Mouse (Mus musculus): ENCODE measurements around the gene Zfp830. TPM values are rescaled to one million over a fixed set of nuclear protein-coding genes. Genes with fewer than 3 reads are reported as not detected.

Gene Zfp830
- polyA plus RNA-seq, 1 experiment from 2014 or later = 28.3 TPM

DNA sequence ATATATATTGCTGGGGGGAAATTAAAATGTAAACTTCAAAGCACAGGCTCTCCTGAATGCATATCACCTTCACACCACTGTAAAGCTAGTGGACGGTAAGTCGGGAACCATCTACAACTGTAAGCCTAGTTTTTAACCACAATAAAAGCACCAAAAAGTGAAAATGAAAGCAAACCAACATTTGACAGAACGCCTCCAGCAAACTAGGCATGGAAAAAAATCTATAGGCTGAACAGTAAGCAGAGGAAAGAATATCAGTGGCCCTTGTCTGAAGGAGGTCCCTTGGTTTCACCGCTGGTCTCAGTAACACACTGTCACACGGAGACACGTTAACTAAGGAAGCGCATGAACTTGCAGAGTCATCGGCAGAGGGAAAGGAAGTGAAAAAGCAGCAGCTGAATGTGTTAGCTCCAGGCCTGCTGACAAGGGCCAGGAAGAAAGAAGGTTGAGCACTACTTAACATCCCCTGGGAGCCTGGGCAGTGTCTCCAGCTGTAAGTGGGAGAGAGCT is 17.2 kb upstream of the Zfp830 start:
- Histone ChIP-seq H3K9me3 (ENCODE audit: low read length) (no peaks in the 10 kb centered on the region), H3K27ac (ENCODE audit: low read length) (no peak overlapping the region), H3K36me3 (ENCODE audit: insufficient read depth, low read length) (no peaks in the 10 kb centered on the region), H3K4me1 (ENCODE audit: insufficient read depth, low read depth, low read length) (no peaks in the 10 kb centered on the region), H3K4me2 (replicated peaks; ENCODE audit: low read depth, low read length) (no peak overlapping the region), H3K9ac (replicated peaks; ENCODE audit: low read depth) (no peak overlapping the region), H3K27me3 (replicated peaks; ENCODE audit: insufficient read depth, low read length) (no peaks in the 10 kb centered on the region), H3K4me3 (ENCODE audit: low read depth, low read length) (no peak overlapping the region)
- DNase-seq (ENCODE audit: low spot score) (no peak), ATAC-seq (no peak)
- 62% methylated on average over 8 of the region's 8 CpGs for WGBS
- TF ChIP-seq EP300 (IDR thresholded peaks at IDR 0.05) = no peak
- no peak for TF ChIP-seq CTCF (IDR thresholded peaks at IDR 0.05)

DNA sequence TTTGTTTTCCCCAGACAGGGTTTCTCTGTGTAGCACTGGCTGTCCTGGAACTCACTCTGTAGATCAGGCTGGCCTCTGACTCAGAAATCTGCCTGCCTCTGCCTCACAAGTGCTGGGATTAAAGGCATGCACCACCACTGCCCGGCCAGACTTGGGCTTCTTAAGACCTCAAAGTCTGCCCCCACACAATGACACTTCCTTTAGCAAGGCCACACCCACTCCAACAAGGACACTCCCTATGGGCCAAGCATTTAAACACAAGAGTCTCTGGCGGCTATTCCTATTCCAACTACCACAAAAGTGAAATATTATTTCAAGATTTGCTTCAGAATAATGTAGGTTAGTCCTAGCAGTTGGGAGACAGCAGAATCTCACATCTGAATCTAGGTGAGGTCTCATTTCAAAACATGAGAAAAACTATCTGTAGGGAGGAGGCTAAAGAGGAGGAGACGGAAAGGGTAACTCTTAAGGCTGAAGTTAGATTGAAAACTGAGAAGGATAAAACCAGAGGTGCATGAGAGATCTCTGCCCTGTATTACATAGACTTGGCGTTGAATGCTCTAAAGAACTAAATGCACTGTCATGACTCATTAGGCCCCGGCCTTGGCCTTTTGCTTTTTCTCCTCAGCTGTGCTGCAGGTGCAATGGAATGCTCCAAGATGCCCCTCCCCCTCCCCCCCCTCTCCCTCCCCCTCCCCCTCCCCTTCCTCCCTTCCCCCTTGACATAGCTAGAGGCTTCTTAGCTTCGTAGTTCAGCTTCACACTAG is 11.6 kb upstream of the Zfp830 start:
- no peak overlapping the region for H3K9ac ChIP-seq (replicated peaks; ENCODE audit: low read depth)
- H3K36me3 ChIP-seq (ENCODE audit: insufficient read depth, low read length) = no peaks in the 10 kb centered on the region
- no peak overlapping the region for H3K4me2 ChIP-seq (replicated peaks; ENCODE audit: low read depth, low read length)
- H3K4me1 ChIP-seq (ENCODE audit: insufficient read depth, low read depth, low read length) = no peaks in the 10 kb centered on the region
- ATAC-seq (no peak), DNase-seq (ENCODE audit: low spot score) (no peak)
- H3K27ac ChIP-seq (ENCODE audit: low read length) = no peak overlapping the region
- H3K27me3 ChIP-seq (replicated peaks; ENCODE audit: insufficient read depth, low read length) = no peaks in the 10 kb centered on the region
- H3K4me3 ChIP-seq (ENCODE audit: low read depth, low read length) = no peak overlapping the region
- no peaks in the 10 kb centered on the region for H3K9me3 ChIP-seq (ENCODE audit: low read length)
- WGBS = 59% methylated on average over 6 of the region's 6 CpGs
- TF ChIP-seq CTCF (IDR thresholded peaks at IDR 0.05) = no peak
- TF ChIP-seq EP300 (IDR thresholded peaks at IDR 0.05) = no peak

DNA sequence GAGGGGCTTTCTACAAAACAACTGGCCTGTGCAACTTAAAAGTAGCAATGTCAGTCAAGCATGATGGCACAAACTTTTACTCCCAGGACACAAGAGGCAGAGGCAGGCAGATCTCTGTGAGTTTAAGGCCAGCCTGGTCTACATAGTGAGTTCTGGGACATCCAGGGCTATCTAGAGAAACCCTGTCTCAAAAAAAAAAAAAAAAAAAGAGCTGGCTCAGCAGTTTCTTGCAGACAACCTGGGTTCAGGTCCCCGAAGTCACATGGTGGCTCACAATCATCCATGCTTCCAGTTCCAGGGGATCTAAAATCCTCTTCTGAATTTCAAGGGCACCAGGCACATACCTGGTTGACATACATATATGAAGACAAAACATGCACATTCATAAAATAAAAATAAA is 8.2 kb upstream of the Zfp830 start:
- H3K4me1 ChIP-seq (ENCODE audit: insufficient read depth, low read depth, low read length) = no peaks in the 10 kb centered on the region
- no peak for TF ChIP-seq EP300 (IDR thresholded peaks at IDR 0.05)

DNA sequence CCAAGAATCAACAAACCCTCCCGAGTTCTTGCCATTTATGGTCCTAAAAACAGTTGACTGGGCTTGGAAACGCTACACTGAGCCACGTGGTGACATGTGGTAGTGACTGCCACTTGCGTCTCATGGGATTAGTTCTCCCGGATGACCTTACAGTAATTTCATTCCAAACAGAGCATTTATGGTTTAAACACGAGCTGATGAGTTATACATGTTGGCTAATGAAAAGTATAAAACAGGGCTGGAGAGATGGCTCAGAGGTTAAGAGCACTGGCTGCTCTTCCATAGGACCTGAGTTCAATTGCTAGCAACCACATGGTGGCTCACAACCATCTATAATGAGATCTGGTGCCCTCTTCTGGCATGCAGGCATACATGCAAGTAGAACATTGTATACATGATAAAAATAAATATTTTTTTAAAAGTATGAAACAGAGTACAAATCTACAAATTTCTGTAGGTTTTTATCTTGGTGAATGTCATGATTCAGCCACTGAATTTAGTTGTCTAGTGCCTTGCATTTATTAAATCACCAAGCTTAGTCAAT is 1.8 kb upstream of the Zfp830 start:
- no peak for ATAC-seq
- H3K9me3 ChIP-seq (ENCODE audit: low read length) = no peaks in the 10 kb centered on the region
- H3K9ac ChIP-seq (replicated peaks; ENCODE audit: low read depth) = no peak overlapping the region
- DNase-seq (ENCODE audit: low spot score) = no peak
- no peaks in the 10 kb centered on the region for H3K27me3 ChIP-seq (replicated peaks; ENCODE audit: insufficient read depth, low read length)
- H3K27ac ChIP-seq (ENCODE audit: low read length) = no peak overlapping the region
- WGBS = 79% methylated on average over 6 of the region's 6 CpGs
- peaks cover 10% of the 10 kb centered on the region for H3K4me1 ChIP-seq (ENCODE audit: insufficient read depth, low read depth, low read length)
- no peak overlapping the region for H3K4me3 ChIP-seq (ENCODE audit: low read depth, low read length)
- no peak for TF ChIP-seq EP300 (IDR thresholded peaks at IDR 0.05)
- peak; percentile 48 for TF ChIP-seq CTCF (IDR thresholded peaks at IDR 0.05)
- no peak overlapping the region for H3K4me2 ChIP-seq (replicated peaks; ENCODE audit: low read depth, low read length)
- no peaks in the 10 kb centered on the region for H3K36me3 ChIP-seq (ENCODE audit: insufficient read depth, low read length)

More for the DNA sequence above, 8.2 kb upstream of the Zfp830 start:
- Histone ChIP-seq H3K27me3 (replicated peaks; ENCODE audit: insufficient read depth, low read length) (no peaks in the 10 kb centered on the region), H3K9ac (replicated peaks; ENCODE audit: low read depth) (no peak overlapping the region), H3K4me2 (replicated peaks; ENCODE audit: low read depth, low read length) (no peak overlapping the region), H3K36me3 (ENCODE audit: insufficient read depth, low read length) (no peaks in the 10 kb centered on the region), H3K4me3 (ENCODE audit: low read depth, low read length) (no peak overlapping the region), H3K27ac (ENCODE audit: low read length) (no peak overlapping the region), H3K9me3 (ENCODE audit: low read length) (no peaks in the 10 kb centered on the region)
- no peak for DNase-seq (ENCODE audit: low spot score)
- ATAC-seq = no peak
- 94% methylated on average over 1 of the region's 1 CpGs for WGBS

DNA sequence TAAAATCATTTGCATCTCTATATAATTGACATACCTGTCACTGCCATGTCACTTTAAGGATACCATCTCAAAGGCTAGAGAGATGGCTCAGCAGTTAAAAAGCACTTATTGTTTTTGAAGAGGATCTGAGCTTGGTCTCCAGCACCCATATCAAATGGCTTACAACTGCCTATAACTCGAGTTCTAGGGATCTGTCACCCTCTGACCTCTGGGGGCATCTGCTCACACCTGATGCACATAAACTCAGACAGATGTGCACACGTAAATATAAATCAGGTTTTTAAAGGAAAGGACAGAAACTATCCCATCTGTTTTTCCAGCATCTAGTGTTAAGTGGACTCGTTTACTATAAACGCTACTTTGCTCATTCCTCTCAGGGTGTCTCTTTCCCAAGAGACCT is 884 bp upstream of the Zfp830 start:
- Histone ChIP-seq H3K4me1 (ENCODE audit: insufficient read depth, low read depth, low read length) (peaks cover 10% of the 10 kb centered on the region), H3K36me3 (ENCODE audit: insufficient read depth, low read length) (no peaks in the 10 kb centered on the region), H3K4me2 (replicated peaks; ENCODE audit: low read depth, low read length) (peak overlapping the region; percentile 91), H3K9ac (replicated peaks; ENCODE audit: low read depth) (no peak overlapping the region), H3K4me3 (ENCODE audit: low read depth, low read length) (peak overlapping the region; percentile 92), H3K27me3 (replicated peaks; ENCODE audit: insufficient read depth, low read length) (no peaks in the 10 kb centered on the region), H3K9me3 (ENCODE audit: low read length) (no peaks in the 10 kb centered on the region), H3K27ac (ENCODE audit: low read length) (peak overlapping the region; percentile 86; the same call in 1 of the 2 replicates)
- DNase-seq (ENCODE audit: low spot score) = no peak
- no peak for ATAC-seq
- 11% methylated on average over 4 of the region's 4 CpGs for WGBS
- TF ChIP-seq CTCF (IDR thresholded peaks at IDR 0.05) (no peak), EP300 (IDR thresholded peaks at IDR 0.05) (no peak)

DNA sequence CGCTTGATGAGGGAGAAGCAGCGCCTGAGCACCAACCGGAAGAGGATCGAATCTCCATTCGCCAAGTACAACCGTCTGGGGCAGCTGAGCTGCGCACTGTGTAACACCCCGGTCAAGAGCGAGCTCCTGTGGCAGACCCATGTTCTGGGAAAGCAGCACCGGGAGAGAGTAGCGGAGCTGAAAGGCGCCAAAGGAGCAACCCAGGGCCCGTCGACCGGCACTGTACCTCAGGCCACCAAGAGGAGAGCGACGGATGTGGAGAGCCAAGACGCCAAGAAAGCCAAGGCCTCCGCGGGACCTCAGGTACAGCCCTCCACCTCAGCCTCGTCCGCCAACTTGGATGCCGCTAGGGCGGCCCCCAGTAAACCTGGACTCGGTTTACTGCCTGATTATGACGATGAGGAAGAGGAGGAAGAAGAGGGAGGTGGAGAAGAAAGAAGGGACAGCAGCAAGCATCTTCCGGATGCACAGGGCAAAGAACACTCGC is 336 bp downstream of the Zfp830 start:
- Histone ChIP-seq H3K36me3 (ENCODE audit: insufficient read depth, low read length) (no peaks in the 10 kb centered on the region), H3K4me1 (ENCODE audit: insufficient read depth, low read depth, low read length) (peaks cover 10% of the 10 kb centered on the region), H3K27ac (ENCODE audit: low read length) (peak overlapping the region; percentile 86), H3K9ac (replicated peaks; ENCODE audit: low read depth) (peak overlapping the region; percentile 94), H3K4me3 (ENCODE audit: low read depth, low read length) (peak overlapping the region; percentile 92), H3K4me2 (replicated peaks; ENCODE audit: low read depth, low read length) (peak overlapping the region; percentile 91), H3K27me3 (replicated peaks; ENCODE audit: insufficient read depth, low read length) (no peaks in the 10 kb centered on the region), H3K9me3 (ENCODE audit: low read length) (no peaks in the 10 kb centered on the region)
- peak; percentile 64 for ATAC-seq
- 0% methylated on average over 28 of the region's 28 CpGs for WGBS
- DNase-seq (ENCODE audit: low spot score) = peak; percentile 9
- TF ChIP-seq CTCF (IDR thresholded peaks at IDR 0.05) (no peak), EP300 (IDR thresholded peaks at IDR 0.05) (no peak)

Data from lung, postnatal 0 days (tissue).